Mouse (Mus musculus) CH12.LX (cell line): ENCODE results near the gene Tnfaip3. TPM values are rescaled to one million over a fixed set of nuclear protein-coding genes. Genes with fewer than 3 reads are reported as not detected.

Experiments used
- DNase-seq: peaks from one replicate; pipeline ENCODE4 v3.0.0-alpha.2; 2013; ENCODE audit errors: extremely low read depth
- H3K27ac ChIP-seq: 2 replicates; pipeline ENCODE4 v1.5.1; 2012; ENCODE audit warnings: low read depth, mild to moderate bottlenecking, control low read depth, moderate library complexity; ENCODE audit not compliant: insufficient read depth
- H3K27me3 ChIP-seq: replicated peaks from 2 replicates; pipeline ENCODE3; 2012; ENCODE audit warnings: inconsistent platforms
- H3K36me3 ChIP-seq, 2 experiments: replicated peaks in 1 of 2; 2 replicates each; pipeline versions ENCODE3 to v1.6.1; 2012; ENCODE audit warnings: inconsistent platforms in 1 of 2, low read length in 1 of 2, mild to moderate bottlenecking in 1 of 2, mixed read lengths in 1 of 2, moderate library complexity in 1 of 2; ENCODE audit not compliant: control insufficient read depth in 1 of 2, insufficient read depth in 1 of 2
- H3K4me1 ChIP-seq, 2 experiments: 2 replicates each; pipeline ENCODE4 v1.6.1; 2012; ENCODE audit warnings: inconsistent platforms in 1 of 2, moderate library complexity in 1 of 2; ENCODE audit not compliant: insufficient read depth in 2 of 2, control insufficient read depth in 1 of 2
- H3K4me2 ChIP-seq: 2 replicates; pipeline ENCODE4 v1.6.1; 2012; ENCODE audit warnings: low read depth, mild to moderate bottlenecking, control low read depth; ENCODE audit not compliant: poor library complexity, insufficient read depth, severe bottlenecking
- H3K4me3 ChIP-seq, 3 experiments: fragments of 150-350 bp in 1 of 3; sonication (generic) in 1 of 3; replicated peaks in 1 of 3; 2 replicates each; pipeline versions ENCODE3 to v1.5.1; 2011 to 2012; ENCODE audit warnings: low read depth in 2 of 3, low read length in 2 of 3, mild to moderate bottlenecking in 2 of 3, moderate library complexity in 2 of 3, control low read depth in 1 of 3, improper control_type of control experiment in 1 of 3, inconsistent platforms in 1 of 3, mixed read lengths in 1 of 3; ENCODE audit not compliant: poor library complexity in 1 of 3
- H3K79me2 ChIP-seq: replicated peaks from 2 replicates; pipeline ENCODE4 v1.6.1; 2012; ENCODE audit warnings: mild to moderate bottlenecking, moderate library complexity; ENCODE audit not compliant: control insufficient read depth, poor library complexity, insufficient read depth, severe bottlenecking; ENCODE audit errors: extremely low read depth
- H3K9ac ChIP-seq: 2 replicates; pipeline ENCODE4 v1.6.1; 2012; ENCODE audit warnings: low read depth, mild to moderate bottlenecking, control low read depth, moderate library complexity; ENCODE audit not compliant: insufficient read depth
- H3K9me3 ChIP-seq: replicated peaks from 2 replicates; pipeline ENCODE3; 2012; ENCODE audit warnings: low read length, inconsistent platforms, mixed read lengths
- BHLHE40 ChIP-seq: IDR thresholded peaks from 2 replicates; pipeline ENCODE4 v1.6.1; 2011; ENCODE audit warnings: mild to moderate bottlenecking, low read depth, low read length, improper control_type of control experiment
- CTCF ChIP-seq, 2 experiments: IDR thresholded peaks in 1 of 2; conservative IDR thresholded peaks in 1 of 2; 2 replicates each; pipeline ENCODE4 v1.5.1; 2011 to 2012; ENCODE audit warnings: low read depth in 2 of 2, low read length in 2 of 2, improper control_type of control experiment in 1 of 2, inconsistent platforms in 1 of 2, mild to moderate bottlenecking in 1 of 2, moderate library complexity in 1 of 2
- E2F4 ChIP-seq: IDR thresholded peaks from 2 replicates; pipeline ENCODE4 v1.6.1; 2011; ENCODE audit warnings: low read depth, low read length, improper control_type of control experiment; ENCODE audit not compliant: insufficient replicate concordance
- EP300 ChIP-seq: IDR thresholded peaks from 2 replicates; pipeline ENCODE4 v1.6.1; 2011; ENCODE audit warnings: low read length, improper control_type of control experiment
- ETS1 ChIP-seq: conservative IDR thresholded peaks from 2 replicates; pipeline ENCODE4 v1.6.1; 2012; ENCODE audit warnings: low read depth, mild to moderate bottlenecking, inconsistent platforms, low read length, improper control_type of control experiment, moderate library complexity
- GABPA ChIP-seq: IDR thresholded peaks from 2 replicates; pipeline ENCODE4 v1.6.1; 2012; ENCODE audit warnings: low read depth, low read length, improper control_type of control experiment, inconsistent platforms; ENCODE audit not compliant: insufficient replicate concordance
- HCFC1 ChIP-seq: IDR thresholded peaks from 2 replicates; pipeline ENCODE4 v1.6.1; 2012; ENCODE audit warnings: low read depth, mild to moderate bottlenecking, inconsistent platforms, low read length, improper control_type of control experiment
- JUND ChIP-seq: conservative IDR thresholded peaks from 2 replicates; pipeline ENCODE4 v1.6.1; 2011; ENCODE audit warnings: low read depth, low read length, improper control_type of control experiment
- KAT2A ChIP-seq: IDR thresholded peaks from 2 replicates; pipeline ENCODE4 v1.6.1; 2012; ENCODE audit warnings: low read length, improper control_type of control experiment, inconsistent platforms; ENCODE audit not compliant: insufficient replicate concordance
- MAZ ChIP-seq: IDR thresholded peaks from 2 replicates; pipeline ENCODE4 v1.6.1; 2012; ENCODE audit warnings: low read depth, mild to moderate bottlenecking, inconsistent platforms, low read length, improper control_type of control experiment, moderate library complexity
- MEF2A ChIP-seq: IDR thresholded peaks from 2 replicates; pipeline ENCODE4 v1.6.1; 2014; ENCODE audit warnings: low read depth, mild to moderate bottlenecking, inconsistent platforms, low read length, improper control_type of control experiment, borderline replicate concordance
- MXI1 ChIP-seq: IDR thresholded peaks from 2 replicates; pipeline ENCODE4 v1.6.1; 2011; ENCODE audit warnings: mild to moderate bottlenecking, low read depth, low read length, improper control_type of control experiment
- MYC ChIP-seq: IDR thresholded peaks from 2 replicates; pipeline ENCODE4 v1.6.1; 2011; ENCODE audit warnings: low read depth, mild to moderate bottlenecking, improper control_type of control experiment, low read length
- NELFE ChIP-seq: IDR thresholded peaks from 2 replicates; pipeline ENCODE4 v1.6.1; 2011; ENCODE audit warnings: low read depth, low read length, improper control_type of control experiment
- NRF1 ChIP-seq: IDR thresholded peaks from 2 replicates; pipeline ENCODE4 v1.6.1; 2014; ENCODE audit warnings: low read depth, mild to moderate bottlenecking, inconsistent platforms, low read length, improper control_type of control experiment, moderate library complexity
- POLR2A ChIP-seq: IDR thresholded peaks from 2 replicates; pipeline ENCODE4 v1.6.1; 2011; ENCODE audit warnings: low read depth, mild to moderate bottlenecking, improper control_type of control experiment, low read length
- POLR2AphosphoS2 ChIP-seq: IDR thresholded peaks from 2 replicates; pipeline ENCODE4 v1.6.1; 2011; ENCODE audit warnings: low read depth, low read length, improper control_type of control experiment
- TBP ChIP-seq: conservative IDR thresholded peaks from 2 replicates; pipeline ENCODE4 v1.6.1; 2011; ENCODE audit warnings: low read depth, low read length, improper control_type of control experiment
- UBTF ChIP-seq: IDR thresholded peaks from 2 replicates; pipeline ENCODE4 v1.6.1; 2012; ENCODE audit warnings: low read depth, mild to moderate bottlenecking, inconsistent platforms, low read length, improper control_type of control experiment, moderate library complexity
- ZC3H11A ChIP-seq: IDR thresholded peaks from 2 replicates; pipeline ENCODE4 v1.6.1; 2012; ENCODE audit warnings: low read depth, mild to moderate bottlenecking, inconsistent platforms, low read length, improper control_type of control experiment
- ZMIZ1 ChIP-seq: IDR thresholded peaks from 2 replicates; pipeline ENCODE4 v1.6.1; 2012; ENCODE audit warnings: low read depth, mild to moderate bottlenecking, inconsistent platforms, low read length, improper control_type of control experiment
- dilution Hi-C: fragments of 300-500 bp; cut with MboI; formaldehyde crosslinking; loops from 2 replicates; pipeline ENCODE4 v1.14.3; 2020; ENCODE audit warnings: low sequenced_read_pairs; ENCODE audit not compliant: extremely low pct_unique_long_range_greater_than_20kb, extremely low pct_ligation_motif_present
- in situ Hi-C: fragments of 300-500 bp; cut with MboI; formaldehyde crosslinking; loops from 3 replicates; pipeline ENCODE4 v1.14.3; 2019; ENCODE audit warnings: low sequenced_read_pairs, low pct_ligation_motif_present, low pct_unique_long_range_greater_than_20kb, mixed read lengths
- polyA plus RNA-seq: library from polyadenylated mRNA; unstranded; fragments of >175 nt; gene quantifications from 2 replicates; pipeline ENCODE4 v1.2.1, GENCODE M21; 2012; ENCODE audit warnings: low read depth; ENCODE audit not compliant: insufficient read length
- total RNA-seq, 2 experiments: library from RNA; depleted of rRNA; stranded (reverse); fragments of 300-350 nt in 1 of 2; fragments of >200 nt in 1 of 2; gene quantifications; 2 replicates each; pipeline ENCODE4 v1.2.3; 2012 to 2014

The Tnfaip3 gene
- total and polyA plus RNA-seq, 3 experiments, result 24.6 to 95.3 (median 51.7) TPM

- in situ Hi-C loops, result no loop called here
- peaks cover 23 to 49% of the 10 kb centered on the region in 2 experiments for H3K4me1 ChIP-seq
- no peak for TF ChIP-seq POLR2AphosphoS2
- TF ChIP-seq ZMIZ1, result no peak
- TF ChIP-seq NRF1, result no peak
- TF ChIP-seq MAZ, result no peak
- no peak for TF ChIP-seq CTCF (conservative IDR thresholded peaks at IDR 0.05 in 1 of 2, IDR thresholded peaks at IDR 0.05 in 1 of 2; ENCODE audit: low read depth in 2 of 2, low read length in 2 of 2)
- no peak for TF ChIP-seq HCFC1
- TF ChIP-seq E2F4, result no peak
- no peak for TF ChIP-seq NELFE
- TF ChIP-seq GABPA, result no peak
- TF ChIP-seq BHLHE40, result no peak
- TF ChIP-seq MXI1, result no peak
- TF ChIP-seq JUND, result no peak
- TF ChIP-seq ZC3H11A, result no peak
- no peak for TF ChIP-seq POLR2A
- TF ChIP-seq MEF2A, result no peak
- no peak for TF ChIP-seq KAT2A
- TF ChIP-seq ETS1, result no peak
- TF ChIP-seq, all 38 proteins: peak for 0
Observed at GRCm38 (mm10) chr10:19031875-19032274, 16.4 kb upstream of the Tnfaip3 start.

DNA sequence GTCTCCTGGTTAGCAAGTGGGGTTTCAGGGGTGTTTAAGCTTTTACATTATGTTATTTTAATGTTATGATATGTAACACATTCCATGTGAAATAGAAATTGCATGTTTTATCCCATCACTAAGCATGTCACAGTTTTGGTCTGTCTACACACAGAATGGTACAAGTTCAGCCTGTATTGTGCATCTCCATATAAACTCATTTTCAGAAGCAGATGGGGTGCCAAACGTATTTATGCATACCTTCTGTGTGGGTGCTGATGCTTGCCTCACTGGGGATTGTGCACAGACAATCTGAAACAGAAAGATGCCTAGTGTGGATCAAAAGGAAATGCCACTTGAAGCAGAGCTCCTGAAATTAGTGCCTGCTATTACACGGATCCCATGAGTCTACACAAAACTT, 15.2 kb upstream of the Tnfaip3 start:
- Histone ChIP-seq H3K4me2 (no peak overlapping the region), H3K27me3 (no peaks in the 10 kb centered on the region), H3K36me3 (no peaks in the 10 kb centered on the region), H3K27ac (no peak overlapping the region), H3K79me2 (no peaks in the 10 kb centered on the region), H3K4me1 (peaks cover 21 to 45% of the 10 kb centered on the region in 2 experiments), H3K4me3 (no peak overlapping the region), H3K9ac (no peak overlapping the region), H3K9me3 (no peaks in the 10 kb centered on the region)
- in situ Hi-C loops, result no loop called here
- TF ChIP-seq ETS1, result no peak
- TF ChIP-seq MEF2A, result no peak
- TF ChIP-seq MYC, result no peak
- TF ChIP-seq UBTF, result no peak
- TF ChIP-seq TBP, result no peak
- TF ChIP-seq EP300, result no peak
- no peak for TF ChIP-seq KAT2A
- no peak for DNase-seq
- dilution Hi-C loops, result no loop called here

More at GRCm38 (mm10) chr10:19031875-19032274, 16.4 kb upstream of the Tnfaip3 start:
- Histone ChIP-seq H3K36me3 (no peaks in the 10 kb centered on the region), H3K79me2 (no peaks in the 10 kb centered on the region), H3K4me3 (no peak overlapping the region), H3K9ac (no peak overlapping the region), H3K9me3 (no peaks in the 10 kb centered on the region), H3K27me3 (no peaks in the 10 kb centered on the region), H3K27ac (no peak overlapping the region), H3K4me2 (no peak overlapping the region)
- no peak for DNase-seq
- dilution Hi-C loops, result no loop called here
